Mouse (Mus musculus) ES-E14 (cell line): ENCODE measurements around the gene Qrfpr.

Source experiments
- CHD2 ChIP-seq: IDR thresholded peaks from 2 replicates; pipeline ENCODE4 v1.6.1; 2014; ENCODE audit warnings: mild to moderate bottlenecking, low read depth, low read length, inconsistent platforms
- HCFC1 ChIP-seq: IDR thresholded peaks from 2 replicates; pipeline ENCODE4 v1.6.1; 2012; ENCODE audit warnings: low read length, inconsistent platforms, borderline replicate concordance; ENCODE audit not compliant: insufficient read depth
- MAFK ChIP-seq: IDR thresholded peaks from 2 replicates; pipeline ENCODE4 v1.6.1; 2014; ENCODE audit warnings: mild to moderate bottlenecking, low read depth, low read length, inconsistent platforms; ENCODE audit not compliant: insufficient read depth

- TF ChIP-seq CHD2 (no peak), MAFK (no peak), HCFC1 (no peak)
These were observed 5.1 kb upstream of the Qrfpr start for GRCm38 (mm10) chr3:36227246-36227645.
